Mouse (Mus musculus): ENCODE measurements around the gene Peli2.

DNA sequence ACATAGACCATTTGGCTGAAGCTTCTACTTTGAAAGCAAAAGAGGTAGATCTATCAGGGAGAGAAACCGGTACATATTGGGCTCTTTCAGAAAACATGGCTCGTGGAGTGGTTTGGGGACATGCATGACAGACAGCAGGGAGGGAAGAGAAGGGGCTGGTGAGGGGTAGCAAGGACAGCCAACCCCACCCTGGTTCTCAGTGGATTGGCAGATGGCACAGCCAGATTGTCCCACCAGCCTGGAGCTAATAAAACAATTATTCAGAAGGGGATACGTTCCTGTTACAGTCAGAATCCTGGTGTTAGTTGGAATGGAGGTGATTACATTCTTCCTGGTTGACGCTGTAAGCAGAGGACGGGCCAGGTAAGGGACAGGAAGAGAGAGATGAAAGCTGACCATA is 2.6 kb upstream of the Peli2 start:
- TF ChIP-seq POLR2A (IDR thresholded peaks at IDR 0.05; ENCODE audit: control insufficient read depth, low read depth, low read length) (no peak), CTCF (IDR thresholded peaks at IDR 0.05; ENCODE audit: control insufficient read depth, insufficient read depth, insufficient replicate concordance, low read depth, low read length) (no peak)

Measured in testis, adult 2 months (tissue).